Mouse (Mus musculus): ENCODE measurements around the gene Ntrk1.
"Not testable (repeated sequence)": the region's sequence is repeated elsewhere in the genome, so short reads cannot be mapped to it uniquely, and the experiment has no call there.

Ntrk1 gene

GRCm38 (mm10) chr3:87794922-87795325 is at the start of gene Ntrk1:
Ntrk1 (minus strand) TSS chr3:87795162.
- peak; percentile 61 for DNase-seq (ENCODE audit: low read depth, low spot score)

GRCm38 (mm10) chr3:87840858-87841257 is 45.9 kb upstream of the Ntrk1 start:
- no peak for DNase-seq (ENCODE audit: low read depth, low spot score)

GRCm38 (mm10) chr3:87838622-87839021 is 43.7 kb upstream of the Ntrk1 start:
- DNase-seq (ENCODE audit: low read depth, low spot score): peak; percentile 86

- DNase-seq (ENCODE audit: low read depth, low spot score): peak; percentile 40
Measured at GRCm38 (mm10) chr3:87833482-87833881, 38.5 kb upstream of the Ntrk1 start.

GRCm38 (mm10) chr3:87832109-87832859 is 37.3 kb upstream of the Ntrk1 start:
- no peak for DNase-seq (ENCODE audit: low read depth, low spot score)

- DNase-seq (ENCODE audit: low read depth, low spot score): peak; percentile 50
Measured at GRCm38 (mm10) chr3:87829025-87829424, 34.1 kb upstream of the Ntrk1 start.

GRCm38 (mm10) chr3:87828435-87828834 is 33.5 kb upstream of the Ntrk1 start:
- no peak for DNase-seq (ENCODE audit: low read depth, low spot score)

GRCm38 (mm10) chr3:87824206-87824605 is 29.2 kb upstream of the Ntrk1 start, which contains the start of gene Pear1:
Pear1 (minus strand) TSS chr3:87824306.
- DNase-seq (ENCODE audit: low read depth, low spot score): not testable (repeated sequence)

- no peak for DNase-seq (ENCODE audit: low read depth, low spot score)
Measured at GRCm38 (mm10) chr3:87818226-87818625, 23.3 kb upstream of the Ntrk1 start.

GRCm38 (mm10) chr3:87816646-87817093 is 21.7 kb upstream of the Ntrk1 start:
- peak; percentile 92 for DNase-seq (ENCODE audit: low read depth, low spot score)

GRCm38 (mm10) chr3:87816166-87816565 is 21.2 kb upstream of the Ntrk1 start:
- DNase-seq (ENCODE audit: low read depth, low spot score): no peak

GRCm38 (mm10) chr3:87812873-87813272 is 17.9 kb upstream of the Ntrk1 start:
- no peak for DNase-seq (ENCODE audit: low read depth, low spot score)

- no peak for DNase-seq (ENCODE audit: low read depth, low spot score)
Measured at GRCm38 (mm10) chr3:87812413-87812812, 17.5 kb upstream of the Ntrk1 start.

GRCm38 (mm10) chr3:87811297-87811696 is 16.3 kb upstream of the Ntrk1 start:
- DNase-seq (ENCODE audit: low read depth, low spot score): no peak

GRCm38 (mm10) chr3:87809322-87809962 is 14.5 kb upstream of the Ntrk1 start:
- DNase-seq (ENCODE audit: low read depth, low spot score): peak; percentile 65

GRCm38 (mm10) chr3:87804038-87804677 is 9.2 kb upstream of the Ntrk1 start:
- peak; percentile 55 for DNase-seq (ENCODE audit: low read depth, low spot score)

- DNase-seq (ENCODE audit: low read depth, low spot score): no peak
Measured at GRCm38 (mm10) chr3:87801681-87802080, 6.7 kb upstream of the Ntrk1 start.

GRCm38 (mm10) chr3:87796736-87797334 is 1.9 kb upstream of the Ntrk1 start, which contains the start of gene Insrr:
Insrr (plus strand) TSS chr3:87796951.
- DNase-seq (ENCODE audit: low read depth, low spot score): peak; percentile 54

GRCm38 (mm10) chr3:87795336-87796277 is 645 bp upstream of the Ntrk1 start:
- DNase-seq (ENCODE audit: low read depth, low spot score): peak; percentile 88

GRCm38 (mm10) chr3:87789768-87790167 is 5.2 kb downstream of the Ntrk1 start:
- no peak for DNase-seq (ENCODE audit: low read depth, low spot score)

GRCm38 (mm10) chr3:87789248-87789647 is 5.7 kb downstream of the Ntrk1 start:
- DNase-seq (ENCODE audit: low read depth, low spot score): peak; percentile 18

Data from ZHBTc4 (cell line).